In the genomic region with DNA sequence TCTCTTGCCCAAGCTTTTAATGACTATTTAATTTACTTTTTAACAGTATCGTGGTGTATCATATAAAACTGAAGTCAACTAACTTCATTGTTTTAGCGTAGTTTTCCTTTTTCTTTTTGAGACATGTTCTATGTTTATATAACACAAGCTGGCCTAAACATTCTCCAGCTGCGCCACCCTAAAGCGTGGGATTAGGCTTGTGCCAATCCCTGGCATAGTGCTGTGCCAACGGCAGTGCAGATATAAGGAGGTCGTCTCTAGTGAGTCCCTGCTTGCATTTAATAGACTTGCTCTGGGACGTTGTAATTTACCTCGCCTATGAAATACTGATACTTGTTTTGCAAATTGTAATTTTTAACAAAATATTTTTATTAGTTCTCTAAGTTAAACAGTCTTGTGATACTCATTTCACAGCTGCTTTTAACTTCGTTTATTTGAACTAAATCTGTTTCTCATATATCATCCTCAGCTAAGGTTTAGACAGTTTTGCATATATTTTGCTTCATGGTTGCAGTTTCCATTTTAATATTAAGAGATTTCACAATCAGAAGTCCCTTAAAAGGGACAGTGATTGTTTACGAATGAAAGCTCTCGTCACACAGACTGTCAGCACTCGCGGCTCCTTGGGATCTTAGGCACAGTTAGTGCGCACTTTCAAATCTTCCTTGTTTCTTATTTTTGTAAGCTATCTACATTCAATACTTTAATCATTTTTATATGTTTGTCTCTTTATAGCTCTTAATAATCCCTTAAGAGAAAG, we compare ENCODE assay signal across 17 mouse cellular contexts. TPM values are rescaled to one million over a fixed set of nuclear protein-coding genes. Genes with fewer than 3 reads are reported as not detected.
DNase-seq lines count a peak whose midpoint lies in the region; ATAC-seq and TF ChIP-seq lines count a peak whose summit lies in the region.
"Had no signal": no experiment of that assay in that cellular context is flagged by ENCODE, and none has a peak within 500 bp of the region (broad histone marks: within the 10 kb centered on the region; RNA-seq: fewer than 3 reads in every experiment).

No protein-coding gene starts in this region.

- no peak overlapping the region for H3K9ac ChIP-seq in lung, embryonic 16.5 days (ENCODE audit: low read length)
- H3K9ac ChIP-seq in stomach, embryonic 15.5 days: no peak overlapping the region
- H3K9ac ChIP-seq in stomach, postnatal 0 days (ENCODE audit: low read length): no peak overlapping the region
- H3K9ac ChIP-seq: embryonic facial prominence, embryonic 13.5 days; embryonic facial prominence, embryonic 15.5 days; forebrain, embryonic 12.5 days had no signal

- TF ChIP-seq CTCF in stomach, postnatal 0 days (IDR thresholded peaks at IDR 0.05; ENCODE audit: low read depth): no peak

- TF ChIP-seq EP300 in stomach, postnatal 0 days (optimal IDR thresholded peaks at IDR 0.05): no peak

- no peaks in the 10 kb centered on the region for H3K9me3 ChIP-seq in lung, embryonic 16.5 days (ENCODE audit: control insufficient read depth, low read length)
- H3K9me3 ChIP-seq in stomach, embryonic 15.5 days: no peaks in the 10 kb centered on the region
- H3K9me3 ChIP-seq in stomach, postnatal 0 days (ENCODE audit: control insufficient read depth, low read length): no peaks in the 10 kb centered on the region
- H3K9me3 ChIP-seq: embryonic facial prominence, embryonic 13.5 days; embryonic facial prominence, embryonic 15.5 days; forebrain, embryonic 10.5 days; forebrain, embryonic 12.5 days had no signal

- H3K27ac ChIP-seq in lung, embryonic 16.5 days (ENCODE audit: low read length): no peak overlapping the region
- H3K27ac ChIP-seq in stomach, embryonic 15.5 days: no peak overlapping the region
- H3K27ac ChIP-seq in stomach, postnatal 0 days (replicated peaks): no peak overlapping the region
- H3K27ac ChIP-seq: embryonic facial prominence, embryonic 13.5 days; embryonic facial prominence, embryonic 15.5 days; forebrain, embryonic 10.5 days; forebrain, embryonic 12.5 days had no signal

- intact Hi-C loops in left cerebral cortex, postnatal 4 days (cut with DNase I): no loop called here
- intact Hi-C loops in left cerebral cortex, postnatal 36 days (cut with DNase I): no loop called here

- peak; percentile 59; the same call in 1 of the 2 replicates for ATAC-seq in lung, embryonic 16.5 days (ENCODE audit: low read depth)
- no peak for ATAC-seq in stomach, embryonic 15.5 days (ENCODE audit: insufficient read depth, low FRiP score, low read depth)
- ATAC-seq in stomach, postnatal 0 days (ENCODE audit: low FRiP score, low TSS enrichment): no peak
- ATAC-seq: forebrain, embryonic 14.5 days; forebrain, embryonic 16.5 days had no signal

- H3K4me3 ChIP-seq in lung, embryonic 16.5 days (ENCODE audit: low read length): no peak overlapping the region
- H3K4me3 ChIP-seq in stomach, embryonic 15.5 days (replicated peaks): no peak overlapping the region
- H3K4me3 ChIP-seq in stomach, postnatal 0 days (ENCODE audit: low read depth, low read length): no peak overlapping the region
- H3K4me3 ChIP-seq: embryonic facial prominence, embryonic 13.5 days; embryonic facial prominence, embryonic 15.5 days; erythroblast, embryonic 14.5 days; forebrain, embryonic 10.5 days; forebrain, embryonic 12.5 days had no signal

- H3K36me3 ChIP-seq in lung, embryonic 16.5 days (ENCODE audit: control insufficient read depth, insufficient read depth, low read length): peaks cover 3% of the 10 kb centered on the region; the same call in 1 of the 2 replicates
- H3K36me3 ChIP-seq in stomach, embryonic 15.5 days: 0 out of 2 replicates have a peak, but pooled peaks cover 2% of the 10 kb centered on the region
- H3K36me3 ChIP-seq in stomach, postnatal 0 days (ENCODE audit: control insufficient read depth, insufficient read depth, low read length): peaks cover 3% of the 10 kb centered on the region; the same call in 1 of the 2 replicates

- peak; percentile 10 for DNase-seq in left cerebral cortex, postnatal 4 days
- no peak for DNase-seq in left cerebral cortex, postnatal 36 days (ENCODE audit: low spot score in 2 of 2)
- DNase-seq in lung, adult 18-20 months: no peak
- DNase-seq in stomach, postnatal 0 days (ENCODE audit: low spot score): no peak
- DNase-seq: adrenal gland, adult 2 months; adrenal gland, postnatal 10 days; adrenal gland, postnatal 25 days had no signal

- no peak overlapping the region for H3K4me2 ChIP-seq in lung, embryonic 16.5 days (ENCODE audit: low read depth, low read length)
- H3K4me2 ChIP-seq in stomach, embryonic 15.5 days: 0 out of 2 replicates have a peak overlapping the region, but pooled peaks have one; percentile 8
- no peak overlapping the region for H3K4me2 ChIP-seq in stomach, postnatal 0 days (replicated peaks; ENCODE audit: low read depth)
- H3K4me2 ChIP-seq: embryonic facial prominence, embryonic 13.5 days; embryonic facial prominence, embryonic 15.5 days; forebrain, embryonic 12.5 days had no signal

- 57% methylated on average over 14 of the region's 14 CpGs for WGBS in lung, embryonic 16.5 days
- WGBS in stomach, embryonic 15.5 days: 61% methylated on average over 14 of the region's 14 CpGs
- WGBS in stomach, postnatal 0 days: 60% methylated on average over 14 of the region's 14 CpGs

- H3K27me3 ChIP-seq in lung, embryonic 16.5 days (ENCODE audit: control insufficient read depth, insufficient read depth, low read depth, low read length): no peaks in the 10 kb centered on the region
- H3K27me3 ChIP-seq in stomach, embryonic 15.5 days (replicated peaks): no peaks in the 10 kb centered on the region
- no peaks in the 10 kb centered on the region for H3K27me3 ChIP-seq in stomach, postnatal 0 days (ENCODE audit: control insufficient read depth, insufficient read depth, low read length)
- H3K27me3 ChIP-seq: embryonic facial prominence, embryonic 13.5 days; embryonic facial prominence, embryonic 15.5 days; forebrain, embryonic 12.5 days had no signal

- 0 out of 2 replicates have a peak, but pooled peaks cover 2% of the 10 kb centered on the region for H3K4me1 ChIP-seq in lung, embryonic 16.5 days (replicated peaks; ENCODE audit: control insufficient read depth, insufficient read depth, low read length)
- H3K4me1 ChIP-seq in stomach, embryonic 15.5 days: peaks cover 6% of the 10 kb centered on the region; the same call in 1 of the 2 replicates
- H3K4me1 ChIP-seq in stomach, postnatal 0 days (replicated peaks; ENCODE audit: control insufficient read depth, insufficient read depth): no peaks in the 10 kb centered on the region
- H3K4me1 ChIP-seq: embryonic facial prominence, embryonic 15.5 days; forebrain, embryonic 12.5 days had no signal

RNA-seq across cellular contexts. Expression of gene Gpatch2, which starts 17.1 kb away (rescaled TPM):
- 10 to 100 TPM; 19.4 to 20.5 TPM for total RNA-seq in left cerebral cortex, postnatal 4 days (2021)
- 10 to 100 TPM; 21.4 to 24.8 TPM for total RNA-seq in left cerebral cortex, postnatal 36 days (2021)
- 18.4 and 18.5 TPM in 2 replicates for polyA plus RNA-seq in lung, embryonic 16.5 days (2015; fragmentation: Nextera tagmentation; extraction: Ambion mirVana)
- 15.1 and 19.0 TPM in 2 replicates for polyA plus RNA-seq in stomach, embryonic 15.5 days (2015; fragmentation: Nextera tagmentation; extraction: Ambion mirVana)
- 8.3 and 9.2 TPM in 2 replicates for polyA plus RNA-seq in stomach, postnatal 0 days (2015; fragmentation: Nextera tagmentation; extraction: Ambion mirVana)

RNA-seq across cellular contexts. Expression of gene Spata17, which starts 17.1 kb away (rescaled TPM):
- total RNA-seq in left cerebral cortex, postnatal 4 days (2021): under 1 TPM; 0.26 to 0.30 TPM
- under 1 TPM in 1 of 2 experiments, not detected in 1; 0.64 TPM for total RNA-seq in left cerebral cortex, postnatal 36 days (2021)
- 2.7 and 3.4 TPM in 2 replicates for polyA plus RNA-seq in lung, embryonic 16.5 days (2015; fragmentation: Nextera tagmentation; extraction: Ambion mirVana)
- polyA plus RNA-seq in stomach, embryonic 15.5 days (2015; fragmentation: Nextera tagmentation; extraction: Ambion mirVana): 0.67 TPM in 2 replicates
- 0.22 and 0.25 TPM in 2 replicates for polyA plus RNA-seq in stomach, postnatal 0 days (2015; fragmentation: Nextera tagmentation; extraction: Ambion mirVana)
- total RNA-seq: MEL had no signal
- polyA plus RNA-seq: erythroblast, embryonic 14.5 days had no signal
